Mouse (Mus musculus): ENCODE results near the gene Scarf1.
"Not testable (repeated sequence)": the region's sequence is repeated elsewhere in the genome, so short reads cannot be mapped to it uniquely, and the experiment has no call there.

The Scarf1 gene

GRCm38 (mm10) chr11:75537491-75538183 lies 24.3 kb downstream of the Scarf1 start:
- DNase-seq (ENCODE audit: low spot score): peak; percentile 36

DNA sequence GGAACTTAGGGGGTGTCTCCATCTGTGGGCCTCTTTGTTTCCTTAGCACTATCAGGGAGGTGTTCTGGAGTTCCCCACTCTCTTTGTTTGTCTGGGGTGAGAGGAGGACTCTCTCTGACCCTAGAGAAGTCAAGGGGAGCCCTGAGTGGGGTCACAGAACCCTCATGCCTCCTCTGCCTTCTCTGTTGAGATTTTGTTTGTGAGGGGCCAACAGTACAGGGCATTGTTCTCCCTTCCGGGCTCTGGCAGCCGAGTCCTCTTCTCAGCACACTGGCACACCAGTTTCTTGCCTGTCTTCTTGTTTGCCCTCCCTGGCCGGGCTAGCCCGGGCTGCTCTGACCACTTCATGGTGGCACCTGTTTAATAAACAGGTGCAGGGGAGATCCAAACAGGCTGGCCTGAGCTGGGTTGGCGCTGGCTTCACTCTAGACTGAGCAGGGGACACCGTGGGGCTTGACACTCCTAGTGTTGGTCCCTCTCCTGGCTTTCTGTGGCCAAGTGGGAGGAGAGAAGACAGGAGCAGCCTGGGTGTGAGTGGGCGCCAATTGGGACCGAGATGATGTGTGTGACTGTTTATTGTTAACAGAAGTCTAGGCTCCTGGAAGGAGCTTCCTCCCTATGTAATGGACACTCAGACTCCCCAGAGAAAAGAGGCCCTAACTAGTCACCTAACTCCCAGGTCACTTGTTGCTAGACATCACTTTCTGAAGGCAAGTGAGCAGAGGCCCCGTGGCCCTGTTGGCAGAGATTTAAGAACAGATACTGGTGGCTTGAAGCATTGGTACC lies 25.0 kb downstream of the Scarf1 start:
- DNase-seq (ENCODE audit: low spot score): no peak

- DNase-seq (ENCODE audit: low spot score): no peak
These were observed 25.6 kb downstream of the Scarf1 start for GRCm38 (mm10) chr11:75538970-75539299.

GRCm38 (mm10) chr11:75540209-75540608 lies 26.9 kb downstream of the Scarf1 start:
- no peak for DNase-seq (ENCODE audit: low spot score)

GRCm38 (mm10) chr11:75540710-75541581 lies 27.6 kb downstream of the Scarf1 start:
- no peak for DNase-seq (ENCODE audit: low spot score)

DNA sequence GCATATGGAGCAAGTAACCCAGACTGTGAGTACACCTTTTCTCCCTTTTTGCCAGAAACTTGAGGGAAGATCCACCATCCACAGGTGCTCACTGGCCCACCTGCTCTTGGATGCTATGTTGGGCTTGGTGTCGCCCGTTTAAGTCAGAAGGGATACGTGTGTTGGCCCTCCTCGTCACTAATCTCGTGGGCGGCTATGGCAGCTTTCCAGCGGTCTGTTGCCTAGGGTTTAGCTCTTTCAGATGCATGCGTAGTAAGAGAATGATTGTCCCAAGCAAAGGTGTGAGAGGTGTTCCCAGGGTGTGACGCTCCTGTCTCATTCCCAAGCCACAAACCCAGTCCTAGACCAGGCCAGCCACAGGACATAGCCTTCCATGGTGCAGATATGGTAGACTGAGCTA lies 31.4 kb downstream of the Scarf1 start:
- DNase-seq (ENCODE audit: low spot score): no peak

DNA sequence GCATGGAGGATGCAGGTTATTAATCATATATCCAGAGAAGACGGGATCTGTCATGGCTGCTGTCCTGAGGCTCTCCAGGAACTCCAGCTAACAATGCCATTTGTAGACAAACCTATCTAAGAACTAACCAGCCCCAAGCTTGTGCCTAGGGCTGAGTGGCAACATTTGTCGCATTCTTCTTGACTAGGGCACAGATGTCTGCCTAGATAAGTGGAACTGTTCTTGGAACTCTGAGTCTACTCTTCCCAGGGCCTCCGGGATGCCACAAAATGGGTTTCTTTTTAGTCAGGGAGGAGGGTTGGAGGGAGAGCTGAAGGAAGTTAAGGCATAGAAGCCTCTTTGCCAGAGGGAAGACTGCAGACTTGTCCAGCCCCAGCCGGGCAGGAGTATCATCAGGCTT lies 32.7 kb downstream of the Scarf1 start:
- DNase-seq (ENCODE audit: low spot score): no peak

DNA sequence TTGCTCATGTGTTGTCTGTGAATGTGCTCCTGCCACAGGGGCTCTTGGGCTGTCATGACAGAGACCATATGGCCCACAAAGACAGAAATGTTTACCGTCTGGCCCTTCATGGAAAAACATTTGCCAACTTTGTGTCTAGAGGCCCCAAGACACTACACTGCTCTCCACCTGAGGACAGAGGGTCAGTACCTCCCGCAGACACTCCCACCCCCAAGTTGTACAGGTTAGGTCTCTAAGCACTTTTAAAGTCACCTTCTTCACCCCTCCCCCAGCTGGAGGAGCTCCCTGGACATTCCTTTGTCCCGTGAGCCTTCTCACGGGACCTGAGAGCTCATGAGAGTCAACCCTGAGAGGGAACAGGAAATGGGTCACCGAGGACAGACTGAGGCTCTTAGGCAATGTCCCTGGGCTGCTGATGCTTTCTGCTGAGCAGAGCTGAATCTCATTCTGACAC lies 36.3 kb downstream of the Scarf1 start:
- DNase-seq (ENCODE audit: low spot score): no peak

- DNase-seq (ENCODE audit: low spot score): no peak
These were observed 37.0 kb downstream of the Scarf1 start for GRCm38 (mm10) chr11:75550200-75550946.

- no peak for DNase-seq (ENCODE audit: low spot score)
These were observed 38.0 kb downstream of the Scarf1 start for GRCm38 (mm10) chr11:75551321-75551720.

- DNase-seq (ENCODE audit: low spot score): peak; percentile 23
These were observed 38.7 kb downstream of the Scarf1 start for GRCm38 (mm10) chr11:75551961-75552441.

GRCm38 (mm10) chr11:75552906-75553482 lies 39.7 kb downstream of the Scarf1 start:
- DNase-seq (ENCODE audit: low spot score): no peak

DNA sequence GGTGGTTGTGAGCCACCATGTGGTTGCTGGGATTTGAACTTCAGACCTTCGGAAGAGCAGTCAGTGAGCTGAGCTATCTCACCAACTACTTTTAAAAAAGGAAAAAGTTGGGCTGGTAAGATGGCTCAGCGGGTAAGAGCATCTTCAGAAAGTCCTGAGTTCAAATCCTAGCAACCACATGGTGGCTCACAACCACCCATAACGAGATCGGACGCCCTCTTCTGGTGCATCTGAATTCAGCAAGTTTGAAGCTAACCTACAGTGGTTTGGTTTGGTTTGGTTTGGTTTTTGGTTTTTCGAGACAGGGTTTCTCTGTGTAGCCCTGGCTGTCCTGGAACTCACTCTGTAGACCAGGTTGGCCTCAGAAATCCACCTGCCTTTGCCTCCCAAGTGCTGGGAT lies 42.7 kb downstream of the Scarf1 start:
- not testable (repeated sequence) for DNase-seq (ENCODE audit: low spot score)

GRCm38 (mm10) chr11:75557142-75557541 lies 43.8 kb downstream of the Scarf1 start:
- DNase-seq (ENCODE audit: low spot score): no peak

DNA sequence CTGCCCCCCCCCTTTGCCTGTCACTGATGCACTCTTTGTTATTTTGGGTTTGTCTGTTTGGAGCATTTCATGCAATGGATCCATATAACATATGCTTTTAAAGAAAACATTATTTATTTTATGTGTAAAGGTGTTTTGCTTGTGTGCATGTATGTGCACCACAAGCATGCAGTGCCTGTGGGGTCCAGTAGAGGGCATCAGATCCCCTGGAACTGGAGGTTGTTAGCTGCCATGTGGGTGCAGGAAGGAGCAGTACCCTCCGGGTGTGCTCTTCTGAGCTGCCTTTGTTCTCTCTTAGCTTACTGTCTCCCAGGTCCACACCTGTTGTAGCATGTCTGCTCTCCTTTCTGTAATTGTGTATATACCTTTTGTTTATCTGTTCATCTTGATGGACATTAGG lies 44.8 kb downstream of the Scarf1 start:
- peak; percentile 31 for DNase-seq (ENCODE audit: low spot score)

GRCm38 (mm10) chr11:75559870-75560504 lies 46.6 kb downstream of the Scarf1 start:
- DNase-seq (ENCODE audit: low spot score): no peak

GRCm38 (mm10) chr11:75560530-75561409 lies 47.4 kb downstream of the Scarf1 start:
- no peak for DNase-seq (ENCODE audit: low spot score)

GRCm38 (mm10) chr11:75561410-75561791 lies 48.1 kb downstream of the Scarf1 start:
- no peak for DNase-seq (ENCODE audit: low spot score)

DNA sequence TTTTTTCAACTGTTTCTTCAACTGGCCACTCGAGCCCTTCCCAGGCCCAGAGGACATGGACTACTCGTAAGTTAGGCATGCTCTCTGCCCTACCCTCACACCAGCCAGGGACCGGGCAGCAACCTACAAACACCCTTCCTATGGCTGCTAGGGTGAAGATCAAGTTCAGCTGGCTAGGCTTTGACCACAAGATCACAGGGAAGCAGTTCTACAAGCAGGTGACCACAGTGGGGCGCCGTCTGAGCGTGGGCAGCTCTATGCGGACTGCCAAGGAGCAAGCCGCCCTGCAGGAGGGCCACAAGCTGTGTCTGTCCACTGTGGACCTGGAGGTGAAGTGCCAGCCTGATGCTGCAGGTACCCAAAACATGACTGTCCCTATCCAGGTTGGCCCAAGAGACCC lies 49.5 kb downstream of the Scarf1 start:
- DNase-seq (ENCODE audit: low spot score): no peak

Data from retina, embryonic 14.5 days (tissue).